Mouse (Mus musculus): ENCODE measurements at regions not wholly inside any gene's neighbourhood (a gene's known extent, or its start where the extent isn't known, plus 50 kb on each side); places are given as distances from the start of the nearest gene placed in this dataset.
"Not testable (repeated sequence)": the region's sequence is repeated elsewhere in the genome, so short reads cannot be mapped to it uniquely, and the experiment has no call there.

DNA sequence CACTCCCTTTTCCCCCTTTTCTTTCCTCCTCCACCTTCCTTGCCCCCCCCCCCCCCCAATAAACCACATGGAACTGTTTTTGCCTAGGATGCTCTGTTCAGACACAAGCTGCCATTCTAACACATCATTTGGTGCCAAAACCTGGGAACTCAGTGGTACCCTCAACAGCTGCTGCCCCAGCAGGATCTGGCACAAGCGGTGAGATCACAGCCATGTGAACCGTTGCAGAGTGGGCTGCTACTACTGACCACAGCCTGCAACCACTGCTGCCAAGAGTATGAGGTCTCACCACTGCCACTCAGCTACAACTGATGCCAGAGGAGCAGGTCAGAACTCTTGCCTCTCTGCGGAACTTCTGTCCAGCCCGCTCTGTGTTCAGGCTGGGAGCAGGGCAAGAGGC is 206.2 kb downstream of the Pcsk1 start:
- no peak for DNase-seq (ENCODE audit: low spot score in 2 of 2)

DNA sequence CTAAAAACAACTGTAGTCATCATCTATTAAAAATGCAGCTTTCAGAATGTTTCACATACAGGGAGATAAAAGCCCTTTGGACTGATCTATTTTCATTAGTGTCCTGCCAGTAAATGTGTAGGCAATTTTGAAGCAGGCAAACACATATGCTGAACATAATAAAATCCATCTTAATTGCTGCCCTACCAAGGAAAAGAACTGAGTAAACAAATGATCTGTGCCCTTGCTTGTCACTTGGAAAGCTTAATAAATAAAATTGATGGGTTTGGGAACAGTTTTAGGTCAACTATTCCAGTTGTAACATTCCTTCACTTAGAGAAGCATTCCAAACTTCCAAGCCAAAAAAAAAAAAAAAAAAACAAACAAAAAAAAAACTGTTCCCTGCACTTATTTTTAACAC is 230.2 kb downstream of the Pcsk1 start:
- DNase-seq (ENCODE audit: low spot score in 2 of 2): no peak

DNA sequence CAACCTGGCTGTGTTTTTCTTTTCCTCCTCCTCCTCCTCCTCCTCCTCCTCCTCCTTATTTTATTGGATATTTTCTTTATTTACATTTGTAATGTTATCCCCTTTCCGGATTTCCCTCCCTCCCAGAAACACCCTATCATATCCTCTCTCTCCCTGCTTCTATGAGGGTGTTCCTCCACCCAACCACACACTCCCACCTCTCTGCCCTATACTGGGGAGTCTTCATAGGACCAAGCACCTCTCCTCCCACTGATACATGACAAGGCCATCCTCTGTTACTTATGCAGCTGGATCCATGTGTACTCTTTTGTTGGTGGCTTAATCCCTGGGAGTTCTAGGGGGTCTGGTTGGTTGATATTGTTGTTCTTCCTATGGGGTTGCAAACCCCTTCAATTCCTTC is 230.6 kb downstream of the Pcsk1 start:
- no peak for DNase-seq (ENCODE audit: low spot score in 2 of 2)

DNA sequence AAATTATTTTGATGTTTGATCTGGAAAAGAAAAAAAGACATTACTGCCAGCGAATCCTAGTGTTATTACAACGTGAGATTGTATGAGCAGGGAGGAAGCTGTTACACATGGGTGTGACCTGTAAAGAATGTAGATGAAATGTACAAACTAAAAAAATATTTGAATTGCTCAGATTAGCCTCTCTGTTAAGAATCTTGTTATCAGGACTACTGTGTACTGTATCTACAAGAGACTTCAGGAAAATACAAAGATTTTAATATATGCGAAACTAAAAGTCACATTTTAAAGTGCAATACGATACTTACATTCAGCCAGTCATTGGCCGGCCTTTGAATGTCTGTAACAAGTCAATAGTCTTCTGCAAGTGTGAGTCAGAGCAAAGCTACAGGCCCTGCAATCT is 247.4 kb downstream of the Pcsk1 start:
- no peak for DNase-seq (ENCODE audit: low spot score in 2 of 2)

DNA sequence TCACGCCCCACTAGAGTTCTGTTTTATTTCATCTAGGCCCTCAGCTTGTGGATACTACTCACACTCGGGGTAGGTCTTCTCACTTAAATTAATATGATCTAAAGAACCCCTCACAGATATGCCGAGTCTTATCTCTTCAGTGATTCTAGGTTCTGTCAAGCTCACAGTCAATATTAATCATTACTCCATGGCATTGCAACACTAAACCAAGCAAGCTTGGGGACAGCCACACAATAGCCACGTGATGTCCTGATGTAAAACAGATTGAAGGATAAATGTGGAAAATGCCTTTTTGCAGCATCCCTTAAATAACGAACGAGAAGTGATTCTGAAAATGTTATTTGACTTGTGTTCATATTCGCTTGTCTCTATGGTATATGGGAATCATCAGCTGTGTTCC is 253.8 kb downstream of the Pcsk1 start:
- no peak for DNase-seq (ENCODE audit: low spot score in 2 of 2)

DNA sequence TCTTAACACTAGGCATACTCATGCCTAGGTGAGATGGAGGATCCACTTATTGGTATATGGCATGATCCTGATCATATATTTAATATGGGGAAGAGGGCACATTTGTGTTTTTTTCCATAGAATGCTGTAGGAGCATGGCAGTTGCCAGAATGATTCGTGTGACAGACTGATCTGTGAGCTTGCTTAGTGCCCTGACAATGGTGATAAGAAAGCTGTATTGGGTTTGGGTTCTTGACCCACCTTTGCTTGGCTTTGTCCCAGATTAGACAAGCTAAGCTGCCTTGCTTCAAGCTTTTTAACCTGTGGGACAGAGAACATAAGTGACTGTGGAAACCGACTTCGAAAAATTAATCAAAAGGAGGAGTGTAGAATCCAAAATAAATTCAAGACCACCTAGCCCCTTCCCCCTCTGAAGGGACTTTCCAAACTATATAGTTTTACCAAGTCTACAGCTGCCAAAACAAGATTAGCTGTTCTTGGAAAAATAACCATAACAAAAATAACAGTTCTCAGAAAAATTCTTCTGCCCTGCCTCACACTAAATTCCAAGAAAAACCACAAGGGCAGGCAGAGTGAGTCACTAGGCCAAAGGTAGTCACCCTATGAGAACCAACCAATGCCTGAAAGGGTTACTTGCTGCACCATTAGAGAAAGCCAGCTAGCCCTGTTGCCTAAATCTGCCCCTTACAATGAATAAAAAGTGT is 277.2 kb downstream of the Pcsk1 start:
- DNase-seq (ENCODE audit: low spot score in 2 of 2): no peak

DNA sequence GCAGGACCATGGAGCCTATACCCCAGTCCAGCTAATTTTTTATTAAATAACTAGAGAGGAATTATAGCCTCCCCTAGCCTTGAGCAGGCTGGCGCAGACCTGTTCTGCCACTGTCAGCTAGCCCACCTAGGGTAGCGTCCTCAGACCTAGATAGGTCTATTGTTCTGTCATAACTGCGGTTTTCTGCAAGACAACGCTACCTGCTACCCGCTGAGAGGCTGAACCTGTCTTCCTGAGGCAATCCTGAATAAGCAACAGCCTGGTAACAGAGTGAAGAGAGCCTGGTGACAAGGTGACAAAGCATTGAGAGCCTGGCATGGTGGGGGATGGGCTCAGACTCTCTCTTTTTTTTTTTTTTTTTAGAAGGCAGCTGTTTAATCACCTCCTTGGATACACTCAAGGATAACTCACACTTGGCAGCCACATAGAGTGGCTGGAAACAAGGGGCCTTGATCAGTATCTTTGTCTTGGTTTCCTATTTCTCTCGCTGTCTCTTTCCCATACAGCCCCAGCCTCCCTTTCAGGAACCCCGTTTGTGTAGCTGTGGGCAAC is 278.7 kb downstream of the Pcsk1 start:
- DNase-seq (ENCODE audit: low spot score in 2 of 2): no peak

DNA sequence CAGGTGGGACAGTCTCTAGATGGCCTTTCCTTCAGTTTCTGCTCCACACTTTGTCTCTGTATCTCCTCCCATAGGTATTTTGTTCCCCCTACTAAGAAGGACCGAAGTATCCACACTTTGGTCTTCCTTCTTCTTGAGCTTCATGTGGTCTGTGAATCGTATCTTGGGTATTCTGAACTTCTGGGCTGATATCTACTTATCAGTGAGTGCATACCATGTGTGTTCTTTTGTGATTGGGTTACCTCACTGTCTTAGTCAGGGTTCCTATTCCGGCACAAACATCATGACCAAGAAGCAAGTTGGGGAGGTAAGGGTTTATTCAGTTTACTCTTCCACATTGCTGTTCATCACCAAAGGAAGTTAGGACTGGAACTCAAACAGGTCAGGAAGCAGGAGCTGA is 287.5 kb downstream of the Pcsk1 start:
- DNase-seq (ENCODE audit: low spot score in 2 of 2): not testable (repeated sequence)

DNA sequence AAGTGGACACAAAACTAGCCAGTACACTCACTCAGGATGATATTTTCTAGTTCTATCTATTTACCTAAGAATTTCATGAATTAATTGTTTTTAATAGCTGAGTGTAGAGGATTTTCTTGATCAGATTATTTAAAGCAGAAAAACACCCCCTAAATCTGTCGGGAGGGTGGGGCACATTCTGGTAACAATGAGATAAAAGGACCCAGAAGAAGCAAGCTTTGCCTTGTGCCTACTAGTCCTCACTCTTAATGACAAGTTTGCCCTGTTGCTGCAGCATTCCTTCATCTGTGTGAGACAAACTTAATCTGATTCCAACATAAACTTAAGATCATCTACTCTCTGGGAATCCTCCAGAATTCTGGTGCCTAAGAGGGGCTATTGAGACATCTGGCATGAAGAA is 288.1 kb downstream of the Pcsk1 start:
- no peak for DNase-seq (ENCODE audit: low spot score in 2 of 2)

DNA sequence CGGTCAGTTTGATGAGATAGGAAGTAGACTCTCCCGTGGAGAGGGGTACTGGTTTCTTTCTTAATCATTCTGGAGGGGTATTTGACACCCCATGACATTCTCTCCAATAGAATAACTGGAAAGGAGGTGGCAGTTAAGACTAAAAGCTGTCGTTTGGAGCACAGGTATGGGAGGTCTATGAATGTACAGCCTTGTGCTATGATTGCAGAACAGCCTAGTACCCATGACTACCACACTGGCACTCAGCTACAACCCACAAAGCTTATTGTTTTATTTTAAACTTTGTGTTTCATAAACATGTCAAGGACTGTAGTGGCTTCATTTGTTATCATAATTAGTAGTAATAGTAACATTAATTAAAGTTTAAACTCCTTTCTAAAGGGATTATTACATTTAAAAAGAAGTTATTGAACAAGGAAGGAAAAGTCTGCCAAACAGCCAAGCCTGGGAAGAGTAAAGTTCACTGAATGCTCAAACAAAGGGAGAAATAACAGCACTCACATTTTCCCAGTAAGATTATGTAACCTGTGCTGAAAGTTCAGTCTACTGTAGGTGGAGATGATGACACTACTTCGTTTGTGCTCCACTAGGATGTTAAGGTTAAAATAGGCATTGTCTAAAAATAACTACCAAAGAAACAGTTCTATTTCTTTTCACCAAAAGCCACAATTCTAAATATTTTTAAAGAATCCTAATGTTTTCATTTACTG is 295.2 kb downstream of the Pcsk1 start:
- no peak for DNase-seq (ENCODE audit: low spot score in 2 of 2)

DNA sequence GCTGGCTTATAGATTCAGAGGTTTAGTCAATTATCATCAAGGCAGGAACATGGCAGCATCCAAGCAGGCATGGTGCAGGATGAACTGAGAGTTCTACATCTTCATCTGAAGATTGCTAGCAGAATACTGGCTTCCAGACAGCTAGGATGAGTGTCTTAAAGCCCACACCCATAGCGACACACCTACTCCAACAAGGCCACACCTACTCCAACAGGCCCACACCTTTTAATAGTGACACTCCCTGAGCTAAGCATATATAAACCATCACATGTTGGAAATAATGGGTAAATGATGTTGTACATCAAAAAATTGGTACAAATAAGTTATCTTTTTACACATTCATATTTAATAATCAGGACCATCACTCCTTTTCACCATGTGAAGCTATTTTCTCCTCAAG is 299.6 kb downstream of the Pcsk1 start:
- no peak for DNase-seq (ENCODE audit: low spot score in 2 of 2)

DNA sequence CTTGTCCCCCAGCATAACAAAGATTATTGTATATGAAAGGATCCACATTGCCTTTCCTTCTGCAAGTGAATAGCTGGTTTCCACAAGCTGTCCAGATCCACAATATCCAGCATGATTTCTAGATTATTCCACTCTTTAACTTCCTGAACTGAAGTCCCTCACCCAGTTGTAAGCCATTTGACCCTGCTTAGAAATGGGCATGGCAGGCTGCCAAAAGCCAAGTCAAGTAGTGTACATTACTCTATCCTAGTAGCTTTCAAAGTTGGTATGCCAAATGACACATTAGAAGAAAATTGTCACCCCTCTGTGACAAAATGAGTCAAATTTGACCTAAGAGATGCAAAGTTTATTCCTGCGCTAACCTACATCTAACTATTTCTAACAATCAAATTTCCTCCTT is 300.6 kb downstream of the Pcsk1 start:
- DNase-seq (ENCODE audit: low spot score in 2 of 2): no peak

DNA sequence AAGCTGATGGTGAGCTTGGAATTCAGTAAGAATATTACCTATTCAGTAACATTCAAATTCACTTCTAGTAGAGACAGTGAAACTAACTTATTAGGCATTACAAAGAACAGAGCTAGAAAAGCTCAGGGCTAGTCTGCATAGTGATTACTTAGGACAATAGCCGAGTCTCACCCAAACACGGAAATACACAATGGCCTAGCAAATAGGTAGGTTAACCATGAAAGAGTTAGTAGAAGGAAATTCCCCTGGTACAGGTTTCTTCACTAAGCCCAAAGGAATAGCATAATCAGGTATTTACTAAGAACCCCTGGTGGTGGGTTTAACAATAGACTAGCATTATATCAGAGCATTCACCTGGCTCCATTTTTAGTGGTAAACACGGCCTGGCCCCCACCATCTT is 306.7 kb upstream of the Ell2 start:
- not testable (repeated sequence) for DNase-seq (ENCODE audit: low spot score in 2 of 2)

DNA sequence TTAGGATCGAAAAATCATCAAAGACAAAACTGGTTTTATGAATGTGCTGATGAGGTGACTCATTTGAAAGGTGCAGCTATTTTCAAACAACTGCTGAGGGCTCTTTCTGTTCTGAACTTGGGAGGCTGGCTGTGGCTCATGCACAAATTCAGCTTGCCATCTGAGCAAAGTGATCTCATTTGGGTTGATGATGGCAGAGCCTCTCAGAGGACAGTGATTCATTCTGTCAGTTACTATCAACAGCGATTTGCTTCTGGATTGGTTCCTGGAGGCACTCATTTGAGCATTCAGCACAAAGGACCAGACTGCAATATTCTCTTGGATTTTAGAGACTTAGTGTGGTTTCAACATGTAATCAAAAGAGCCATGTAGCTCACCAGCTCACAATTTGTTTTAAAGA is 285.8 kb upstream of the Ell2 start:
- DNase-seq (ENCODE audit: low spot score in 2 of 2): peak in 1 of 2 experiments; percentile 3

DNA sequence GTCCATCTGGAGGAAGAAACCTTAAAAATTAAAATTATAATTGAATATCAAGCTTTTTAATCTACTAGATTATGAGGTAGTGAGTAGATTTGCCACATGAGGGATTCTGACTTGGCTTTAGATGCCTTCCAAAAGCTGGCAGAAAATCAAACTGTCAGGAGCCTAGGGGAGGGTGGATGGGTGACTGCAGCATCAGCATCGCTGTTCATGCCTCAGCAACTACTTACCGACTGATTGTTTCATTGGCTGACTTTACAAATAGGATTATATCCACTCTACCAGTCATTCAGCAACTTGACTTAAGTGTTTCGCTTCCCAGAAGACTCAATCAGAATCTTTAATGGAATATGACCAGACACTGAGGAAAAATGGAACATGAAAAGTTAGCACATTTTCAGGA is 279.6 kb upstream of the Ell2 start:
- DNase-seq (ENCODE audit: low spot score in 2 of 2): no peak

DNA sequence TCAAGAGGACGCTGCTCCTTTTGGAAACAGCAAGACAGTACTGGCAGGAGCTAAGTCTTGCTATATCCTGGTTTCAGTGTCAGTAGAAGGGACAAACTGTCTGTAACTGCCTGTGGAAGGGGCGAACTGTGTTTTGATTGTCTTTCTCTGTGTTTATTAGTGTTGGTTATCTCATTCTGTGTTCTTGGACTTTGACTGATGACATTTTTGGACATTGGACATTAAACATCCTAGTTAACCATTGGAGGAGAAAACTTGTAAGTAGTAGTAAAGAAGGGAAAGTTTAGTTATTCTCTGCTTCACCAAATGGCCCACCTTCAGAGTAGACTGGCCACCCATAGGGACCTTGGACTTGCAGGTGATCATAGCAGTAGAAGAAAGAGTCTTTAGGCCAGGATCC is 267.4 kb upstream of the Ell2 start:
- DNase-seq (ENCODE audit: low spot score in 2 of 2): no peak

DNA sequence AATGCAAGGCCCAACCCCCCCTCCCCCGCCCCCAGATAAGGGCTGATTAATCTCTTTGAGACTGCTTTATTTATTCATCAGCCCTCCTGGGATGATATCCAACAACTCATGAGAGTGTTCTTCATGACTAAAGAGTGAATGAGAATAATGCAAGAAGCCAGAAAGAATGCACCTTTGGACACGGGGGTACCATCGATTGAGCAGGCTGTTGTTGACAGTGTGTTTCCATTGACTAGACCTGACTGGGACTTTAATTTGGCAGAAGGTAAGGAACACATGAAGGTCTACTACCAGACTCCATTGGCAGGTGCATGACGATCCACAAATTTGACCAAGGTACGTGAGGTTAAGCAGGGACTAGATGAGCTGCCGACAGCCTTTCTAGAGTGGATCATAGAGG is 266.5 kb upstream of the Ell2 start:
- no peak for DNase-seq (ENCODE audit: low spot score in 2 of 2)

DNA sequence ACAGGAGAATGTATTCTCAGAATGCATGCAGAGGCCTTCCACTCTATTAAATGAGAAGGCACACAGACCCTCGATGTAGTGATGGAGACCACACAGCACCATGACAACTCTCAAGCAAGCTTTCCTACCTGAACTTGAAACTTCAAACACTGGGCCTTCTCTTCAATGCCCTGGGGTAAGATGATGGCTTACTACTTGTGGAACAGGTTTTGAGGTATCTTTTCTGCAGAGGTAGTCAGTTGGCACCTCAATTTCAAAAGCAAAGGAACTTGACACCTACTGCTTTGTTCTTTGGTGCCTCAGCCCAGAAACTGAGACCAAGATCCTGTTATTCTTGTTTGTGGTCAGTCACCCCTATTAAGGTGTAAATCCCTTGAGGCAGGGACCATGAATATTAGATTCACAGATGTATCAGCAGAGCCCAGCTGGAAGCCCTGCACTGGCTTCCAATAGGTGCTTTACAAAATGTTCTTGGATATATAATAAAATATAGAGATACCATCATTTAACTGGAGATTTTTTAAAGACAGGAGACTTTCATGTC is 246.2 kb upstream of the Ell2 start:
- DNase-seq (ENCODE audit: low spot score in 2 of 2): no peak

DNA sequence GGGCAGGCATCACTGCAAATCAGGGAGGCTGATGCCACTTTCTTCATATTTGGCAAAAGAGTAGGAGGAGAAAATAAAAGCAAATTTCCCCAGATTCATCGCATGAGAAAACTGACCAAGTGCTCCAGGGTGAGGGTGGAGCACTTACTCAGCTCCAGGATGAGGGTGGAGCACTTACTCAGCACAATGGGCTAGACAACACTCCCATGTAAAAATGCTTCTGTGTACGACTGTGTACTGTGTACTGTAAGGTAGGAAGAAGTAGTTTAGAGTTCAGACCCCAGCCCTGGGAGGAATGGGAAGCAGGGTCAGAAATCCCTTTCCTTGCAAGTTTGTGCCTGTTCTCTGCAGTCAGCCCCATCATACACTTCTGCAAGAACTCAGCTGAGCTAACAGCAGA is 245.3 kb upstream of the Ell2 start:
- DNase-seq (ENCODE audit: low spot score in 2 of 2): no peak

DNA sequence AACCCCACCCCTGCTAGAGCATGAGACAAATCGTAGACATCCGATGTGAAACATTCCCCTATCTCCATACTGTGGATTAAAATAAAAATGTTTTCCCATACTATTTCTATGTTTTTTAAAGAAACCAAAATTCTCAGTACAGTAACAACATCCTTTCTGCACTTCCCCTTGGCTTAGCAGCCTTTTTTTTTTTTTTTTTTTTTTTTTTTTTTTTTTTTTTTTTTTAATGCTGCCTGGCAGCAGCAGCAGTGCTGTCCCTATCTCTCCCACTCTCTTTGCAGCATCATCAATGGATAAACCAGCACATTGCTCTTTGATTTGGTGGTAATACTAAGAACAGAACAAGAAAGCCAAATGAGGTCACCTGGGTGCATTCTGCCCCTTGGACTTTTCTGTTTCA is 239.3 kb upstream of the Ell2 start:
- no peak for DNase-seq (ENCODE audit: low spot score in 2 of 2)

DNA sequence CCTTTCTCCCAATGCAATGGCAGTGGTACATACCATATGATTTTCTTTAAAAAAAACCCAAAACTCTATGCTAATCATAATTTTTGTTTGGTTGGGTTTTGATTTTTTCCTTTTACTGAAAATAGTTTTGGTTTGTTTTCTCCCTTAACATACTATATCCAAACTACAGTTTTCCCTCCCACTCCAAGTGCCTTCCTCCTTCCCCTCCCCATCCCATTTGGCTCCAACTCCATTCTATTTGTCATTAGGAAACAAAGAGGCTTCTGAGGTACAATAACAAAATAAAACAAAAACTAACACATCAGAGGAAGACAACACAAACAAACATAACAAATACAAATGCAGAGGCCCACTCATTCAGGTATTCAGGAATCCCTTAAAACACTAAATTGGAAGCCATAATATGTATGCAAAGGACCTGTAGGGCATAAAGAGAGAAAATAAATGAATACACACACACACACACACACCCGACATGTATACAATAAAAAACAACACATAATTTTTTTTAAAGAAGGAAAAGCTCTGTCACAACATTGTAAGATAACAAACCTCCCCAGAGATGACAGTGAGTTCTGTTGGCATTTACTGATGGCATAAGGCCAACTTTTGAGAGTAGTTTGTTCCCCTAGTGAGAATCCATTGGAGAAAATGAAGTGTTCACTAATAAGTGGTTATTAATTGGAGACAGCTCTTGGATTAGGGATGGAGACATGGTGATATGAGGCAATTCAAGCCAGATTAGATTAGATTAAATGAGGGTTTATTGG is 230.5 kb upstream of the Ell2 start:
- no peak for DNase-seq (ENCODE audit: low spot score in 2 of 2)
